Mouse (Mus musculus): ENCODE measurements around the gene Cyb5r4. TPM values are rescaled to one million over a fixed set of nuclear protein-coding genes. Genes with fewer than 3 reads are reported as not detected.
"Not testable (repeated sequence)": the region's sequence is repeated elsewhere in the genome, so short reads cannot be mapped to it uniquely, and the experiment has no call there.

Cyb5r4 gene
- total RNA-seq, 2 experiments from 2014 or later = 35.0 to 43.2 TPM

DNA sequence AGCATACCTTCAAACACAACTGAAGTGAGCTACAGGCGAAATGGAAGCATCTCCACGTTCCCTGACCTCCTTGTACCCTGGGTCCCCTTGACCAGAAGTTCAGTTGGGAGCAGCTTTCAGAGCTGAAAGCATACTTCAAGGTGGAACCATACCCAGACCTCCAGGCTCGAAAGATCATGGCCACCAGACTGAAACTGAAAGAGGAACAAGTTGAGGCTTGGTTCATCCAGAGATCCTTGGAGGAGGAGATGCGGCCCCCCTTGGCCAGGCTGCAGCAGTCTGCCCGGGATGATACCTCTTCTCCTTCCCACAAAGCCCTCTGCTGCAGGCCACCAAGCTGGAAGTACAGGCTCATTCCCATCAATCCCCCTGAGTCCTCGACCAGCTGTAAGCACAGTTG, 105.2 kb downstream of the Cyb5r4 start:
- DNase-seq (ENCODE audit: low spot score in 2 of 2); intact Hi-C loops (cut with DNase I): not testable (repeated sequence)

Other genes with a start within 250 kb of the Cyb5r4 start
- 100 to 1,000 TPM; 376 to 425 TPM for gene Snap91, start 141.4 kb upstream of the Cyb5r4 start, total RNA-seq (2021)
- 1 to 10 TPM; 9.0 TPM for gene Ripply2, start 6.5 kb upstream of the Cyb5r4 start, total RNA-seq (2021)
- 1 to 10 TPM; 4.1 to 4.3 TPM for gene Mrap2, start 122.3 kb downstream of the Cyb5r4 start, total RNA-seq (2021)
- gene Cep162, start 233.5 kb downstream of the Cyb5r4 start, total RNA-seq (2021) = 10 to 100 TPM in 1 of 2 experiments, 1 to 10 TPM in 1; 6.9 to 11.9 TPM

Measured in left cerebral cortex, postnatal 36 days (tissue).